Mouse (Mus musculus) adrenal gland, adult (tissue): ENCODE measurements around the gene Snai3.

Experiments
- DNase-seq, 2 experiments: peaks; one replicate each; pipeline ENCODE4 v3.0.0; 2022 to 2023; ENCODE audit warnings: low spot score in 1 of 2; ENCODE audit not compliant: inconsistent age in 2 of 2

Snai3 gene

DNA sequence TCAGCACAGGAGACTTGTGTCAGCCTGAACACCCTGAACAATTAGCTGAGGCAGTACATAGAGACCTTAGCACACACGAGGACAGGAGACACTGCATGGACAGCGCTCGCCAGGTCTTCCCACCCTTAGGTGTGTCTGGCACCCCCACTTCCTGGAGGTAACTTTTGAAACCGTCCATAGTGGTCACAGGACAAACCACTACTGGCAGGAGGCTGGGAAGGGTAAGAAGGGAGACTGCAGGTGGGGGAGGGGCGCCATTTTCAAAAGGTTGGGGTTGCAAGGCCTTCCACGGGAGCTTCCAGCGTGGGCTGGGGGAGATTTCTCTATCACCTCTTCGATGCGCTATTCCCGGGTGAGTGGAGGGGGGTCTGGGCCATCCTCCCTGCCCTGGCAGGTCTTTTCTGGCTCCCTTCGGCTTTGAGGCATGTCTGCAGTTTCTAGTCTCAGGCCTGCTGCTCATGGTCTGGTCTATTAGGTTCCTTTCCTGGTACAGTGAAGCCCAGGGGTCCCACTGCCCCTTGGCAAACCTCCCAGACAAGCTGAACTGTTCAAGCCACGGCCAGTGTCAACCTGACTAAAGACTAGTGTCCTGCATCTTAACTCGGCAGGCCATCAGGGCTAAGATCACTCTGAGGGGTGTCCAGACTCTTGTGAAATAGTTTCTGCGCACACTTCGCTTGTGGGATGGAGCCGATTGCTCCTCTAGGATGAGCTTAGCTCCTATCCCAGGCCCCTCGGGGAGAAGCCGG, 28.7 kb downstream of the Snai3 start:
- DNase-seq = no peak

DNA sequence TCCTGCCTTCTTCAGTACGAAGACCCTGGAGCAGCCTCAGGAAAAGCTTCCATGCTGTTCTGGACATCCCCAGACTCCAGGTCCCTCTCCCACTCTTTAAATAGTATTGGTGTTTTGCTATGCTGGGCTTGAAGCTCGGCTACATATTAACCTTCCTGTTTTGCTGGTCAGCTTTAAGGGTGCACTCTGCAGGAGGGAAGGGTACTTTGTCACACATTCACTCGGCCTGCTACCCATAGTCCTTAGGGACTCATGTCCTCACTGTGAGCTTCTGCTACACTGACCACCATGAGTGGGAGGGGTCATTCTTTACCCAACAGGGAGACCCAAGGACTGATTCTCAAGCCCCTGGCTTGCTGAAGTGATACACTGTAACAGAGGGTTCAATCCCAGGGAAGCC, 29.9 kb downstream of the Snai3 start:
- DNase-seq = no peak

DNA sequence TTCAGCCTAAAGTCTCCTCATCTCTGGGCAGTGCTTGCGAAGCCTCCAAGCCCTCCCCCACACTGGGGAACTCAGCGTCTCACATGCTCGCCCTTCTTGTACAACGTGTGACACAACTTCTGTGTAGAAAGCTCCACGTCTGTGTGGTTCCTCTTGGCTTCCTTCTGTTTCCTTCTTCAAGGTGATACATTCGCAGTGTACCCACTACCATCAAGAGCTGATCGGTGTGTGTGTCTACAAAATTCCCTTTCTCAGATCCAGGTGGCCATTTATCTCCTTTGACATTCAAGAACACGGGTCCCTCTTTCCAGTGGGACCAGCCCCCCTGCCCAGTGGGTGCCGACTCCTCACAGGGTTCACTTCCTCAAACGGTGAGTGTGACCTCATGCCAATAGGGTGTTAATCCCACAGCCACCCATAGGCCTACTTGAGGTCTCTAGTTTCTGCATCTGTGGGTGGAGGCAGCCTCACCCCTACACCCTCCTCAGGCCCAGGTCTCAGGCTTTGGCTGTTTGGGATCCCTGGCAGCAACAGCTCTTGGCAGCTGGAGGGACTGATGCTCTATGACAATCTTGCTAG, 30.4 kb downstream of the Snai3 start:
- no peak for DNase-seq

DNA sequence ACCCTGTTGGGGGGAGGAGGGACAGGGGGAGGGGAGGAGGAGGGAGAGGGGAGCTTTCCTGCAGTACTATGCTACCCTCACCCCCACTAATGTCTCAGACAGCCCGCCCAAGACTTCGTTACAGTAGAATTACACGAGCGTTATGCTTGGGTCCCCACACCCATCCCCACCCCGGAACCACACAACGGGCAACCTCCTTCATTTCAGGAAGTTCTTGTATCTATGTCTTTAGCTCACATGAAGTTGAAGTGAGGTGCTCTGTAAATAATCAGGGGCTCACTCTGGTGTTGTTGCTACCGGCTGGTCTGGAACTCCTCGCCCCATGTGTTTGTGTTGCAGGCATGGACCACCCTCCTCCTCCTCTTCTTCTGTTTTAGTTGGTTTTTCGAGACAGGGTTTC, 32.4 kb downstream of the Snai3 start:
- no peak for DNase-seq

DNA sequence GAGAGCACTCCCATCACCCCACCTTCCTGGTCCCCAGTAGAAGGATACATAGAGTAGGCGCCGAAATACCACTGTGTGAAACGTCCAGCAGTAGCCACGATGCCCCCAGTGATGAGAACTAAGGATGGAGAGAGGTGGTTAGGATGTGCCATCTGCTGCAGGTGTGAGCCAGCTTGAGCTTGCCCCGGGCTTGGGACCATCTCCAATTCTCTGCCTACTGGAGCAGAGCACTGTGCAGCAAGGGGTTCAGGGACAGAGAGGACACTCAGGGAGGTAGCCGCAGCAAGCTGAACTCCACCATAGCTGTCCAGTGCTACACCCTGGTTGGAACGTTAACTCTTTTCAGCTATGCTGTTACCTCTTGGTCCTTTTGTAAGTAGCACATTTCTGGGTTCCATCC, 32.9 kb downstream of the Snai3 start:
- DNase-seq = no peak

DNA sequence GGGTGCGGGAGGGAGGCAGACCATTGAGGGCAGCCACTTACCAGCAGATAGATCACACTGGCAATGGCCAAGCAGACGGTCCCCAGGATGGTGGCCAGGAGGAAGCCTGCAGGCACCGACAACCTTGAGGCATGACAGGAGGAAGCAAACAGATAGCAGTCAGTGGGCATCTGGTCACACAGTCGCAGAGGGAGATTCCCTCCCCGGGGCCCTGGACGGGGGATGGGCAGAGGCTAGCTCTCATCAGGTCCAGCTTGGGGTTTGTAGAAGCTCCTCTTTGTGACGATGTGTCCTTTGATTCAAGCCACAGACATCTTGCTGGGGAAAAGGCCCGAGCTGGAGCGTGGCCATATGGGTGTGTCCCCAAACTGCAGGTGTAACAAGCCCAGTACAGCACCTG, 34.4 kb downstream of the Snai3 start:
- no peak for DNase-seq

DNA sequence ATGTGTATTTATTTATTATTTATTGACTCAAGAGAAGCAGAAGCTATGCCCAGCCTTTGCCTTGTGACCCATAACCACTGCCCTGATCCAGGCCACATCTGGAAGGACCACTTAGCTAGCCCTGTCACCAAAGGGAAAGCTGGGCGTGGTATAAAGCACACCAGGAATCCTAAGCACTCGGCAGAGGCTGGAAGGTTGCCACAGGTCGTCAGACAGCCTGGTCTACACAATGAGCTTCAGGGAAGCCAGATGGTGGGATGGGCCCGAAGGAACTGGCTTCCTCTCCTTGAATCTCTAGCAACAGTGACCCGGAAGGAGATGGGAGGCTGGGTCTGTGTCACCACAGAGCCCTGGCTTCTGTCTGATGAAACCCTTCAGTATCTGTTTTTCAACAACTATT, 36.9 kb downstream of the Snai3 start:
- no peak for DNase-seq

DNA sequence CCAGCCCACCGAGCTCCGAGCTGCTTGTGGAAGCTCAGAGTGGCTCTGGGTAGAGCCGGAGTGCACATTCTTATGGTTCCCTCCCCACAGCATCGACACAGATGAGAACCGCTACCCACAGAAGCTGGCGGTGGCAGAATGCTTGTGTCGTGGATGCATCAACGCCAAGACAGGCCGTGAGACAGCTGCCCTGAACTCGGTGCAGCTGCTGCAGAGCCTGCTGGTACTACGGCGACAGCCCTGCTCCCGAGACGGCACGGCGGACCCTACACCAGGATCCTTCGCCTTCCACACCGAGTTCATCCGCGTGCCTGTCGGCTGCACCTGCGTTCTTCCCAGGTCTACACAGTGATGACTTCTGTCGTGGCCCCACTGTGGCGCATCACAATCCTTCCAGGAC, 37.3 kb downstream of the Snai3 start:
- no peak for DNase-seq

DNA sequence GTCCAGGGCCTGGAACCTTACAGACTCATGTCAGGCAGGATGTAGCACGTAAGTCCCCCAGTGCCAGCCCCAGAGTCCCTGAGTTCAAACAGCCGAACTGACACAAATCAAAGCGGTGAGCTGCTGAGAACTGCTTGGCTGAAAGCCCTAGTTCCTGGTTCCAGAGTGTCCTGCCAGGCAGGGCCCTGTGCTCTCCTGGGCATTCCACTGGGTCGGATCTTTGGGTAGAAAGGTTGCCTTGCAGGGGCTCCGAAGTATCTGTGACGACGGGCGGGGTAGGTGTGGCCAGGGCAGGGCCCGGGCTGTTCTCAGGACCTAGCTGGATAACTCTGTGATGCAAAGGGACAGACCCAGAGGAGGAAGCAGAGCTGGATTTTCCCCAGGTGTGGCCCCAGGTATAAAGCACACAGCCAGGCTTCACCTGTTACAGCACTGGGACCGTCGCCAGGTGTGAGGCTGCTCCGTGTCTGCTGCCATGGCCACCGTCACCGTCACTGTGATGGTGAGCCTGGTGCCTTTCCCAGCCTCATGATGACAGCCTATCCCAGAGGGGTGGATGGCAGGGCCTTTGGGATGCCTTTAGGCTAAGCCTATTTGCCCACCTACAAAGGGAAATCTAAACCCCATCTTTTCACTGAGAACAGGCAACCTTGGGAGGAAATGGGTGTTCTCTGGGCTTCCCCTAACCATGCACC, 39.0 kb downstream of the Snai3 start, which contains the start of gene Il17c:
Gene Il17c, plus strand, starts transcription at position 645 of the 695 bp plus-strand sequence.
- DNase-seq = no peak

DNA sequence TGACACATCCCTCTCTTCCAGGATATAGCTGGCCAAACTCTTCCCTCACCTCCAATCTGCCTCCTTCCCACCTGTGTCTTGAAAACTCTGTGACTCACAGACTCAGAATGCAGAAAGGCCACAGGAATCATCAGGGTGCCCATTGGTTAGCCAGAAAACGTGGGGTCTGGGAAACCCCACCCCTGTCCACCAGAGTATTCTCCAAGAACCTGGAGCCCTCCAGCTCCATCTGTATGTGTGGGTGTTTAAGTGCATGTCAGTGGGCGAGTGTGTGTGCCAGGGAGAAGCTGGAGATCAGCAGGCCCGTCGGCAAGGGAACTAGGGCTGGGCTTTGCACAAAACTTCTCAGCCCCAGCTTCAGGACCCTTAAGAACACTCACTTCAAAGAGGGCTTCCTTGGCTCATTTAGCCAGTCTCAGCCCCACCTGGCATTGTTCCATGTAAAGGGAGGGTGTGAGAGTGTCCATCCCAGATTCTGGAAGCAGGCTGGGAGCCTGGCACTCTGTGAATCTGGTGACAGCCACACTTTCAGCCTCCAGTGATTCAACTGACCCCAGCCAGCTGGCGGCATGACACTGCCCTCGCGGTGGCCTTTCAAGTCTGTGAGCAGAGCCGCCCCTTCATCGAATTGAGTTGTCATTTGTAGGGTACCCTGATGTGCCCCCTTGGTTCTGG, 40.5 kb downstream of the Snai3 start:
- no peak for DNase-seq

DNA sequence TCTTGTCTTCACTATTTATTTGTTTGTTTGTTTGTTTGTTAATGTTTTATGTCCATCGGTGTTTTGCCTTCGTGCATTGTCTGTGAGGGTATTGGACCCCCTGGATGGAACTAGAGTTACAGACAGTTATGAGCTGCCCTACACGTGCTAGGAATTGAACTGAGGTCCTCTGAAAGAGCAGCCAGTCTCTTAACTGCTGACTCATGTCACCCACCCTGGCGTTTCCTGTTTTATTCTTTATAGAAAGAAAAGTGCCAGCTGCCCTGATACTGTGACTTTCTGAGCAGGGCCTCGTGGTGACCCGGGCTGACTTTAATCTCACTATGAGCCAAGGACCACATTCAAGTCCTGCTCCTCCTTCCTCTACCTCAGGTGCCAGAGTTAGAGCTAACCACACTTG, 45.0 kb downstream of the Snai3 start:
- no peak for DNase-seq

DNA sequence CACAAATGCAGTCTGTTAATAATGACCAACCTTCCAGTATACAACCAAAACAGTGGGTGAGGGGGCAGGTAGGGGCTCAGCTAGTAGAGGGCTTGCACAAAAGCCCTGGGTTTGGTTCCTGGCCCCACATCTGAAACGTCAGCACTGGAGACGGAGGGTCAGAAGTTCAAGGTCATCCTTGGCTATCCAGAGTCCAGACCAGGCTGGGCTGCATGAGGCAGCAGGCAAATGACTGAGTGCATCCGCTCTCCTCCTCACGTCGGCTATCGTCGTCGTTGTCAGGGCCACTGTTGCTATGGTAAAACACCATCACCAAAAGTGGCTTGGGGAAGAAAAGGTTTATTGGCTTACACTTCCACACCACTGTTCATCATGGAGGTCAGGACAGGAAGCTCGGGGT, 46.2 kb downstream of the Snai3 start:
- DNase-seq = no peak

DNA sequence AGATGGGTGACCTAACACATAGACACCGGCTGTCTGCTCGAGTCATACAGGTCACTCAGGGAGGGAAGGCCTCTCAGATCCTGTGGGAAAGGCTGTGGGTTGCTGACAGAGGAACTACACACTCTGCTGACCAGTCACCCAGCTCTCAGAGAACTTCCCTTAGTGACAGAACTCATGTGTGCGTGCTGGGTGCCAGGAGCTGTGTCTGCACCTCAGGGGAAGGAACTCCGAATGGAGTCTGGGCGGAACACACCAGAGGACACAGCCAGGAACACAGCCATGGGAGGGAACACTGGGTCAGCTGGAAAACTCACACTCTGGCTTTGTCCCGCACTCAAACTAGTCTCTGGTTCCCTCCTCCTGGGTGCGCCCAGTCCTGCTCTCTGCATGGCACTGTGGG, 52.9 kb downstream of the Snai3 start:
- no peak for DNase-seq

DNA sequence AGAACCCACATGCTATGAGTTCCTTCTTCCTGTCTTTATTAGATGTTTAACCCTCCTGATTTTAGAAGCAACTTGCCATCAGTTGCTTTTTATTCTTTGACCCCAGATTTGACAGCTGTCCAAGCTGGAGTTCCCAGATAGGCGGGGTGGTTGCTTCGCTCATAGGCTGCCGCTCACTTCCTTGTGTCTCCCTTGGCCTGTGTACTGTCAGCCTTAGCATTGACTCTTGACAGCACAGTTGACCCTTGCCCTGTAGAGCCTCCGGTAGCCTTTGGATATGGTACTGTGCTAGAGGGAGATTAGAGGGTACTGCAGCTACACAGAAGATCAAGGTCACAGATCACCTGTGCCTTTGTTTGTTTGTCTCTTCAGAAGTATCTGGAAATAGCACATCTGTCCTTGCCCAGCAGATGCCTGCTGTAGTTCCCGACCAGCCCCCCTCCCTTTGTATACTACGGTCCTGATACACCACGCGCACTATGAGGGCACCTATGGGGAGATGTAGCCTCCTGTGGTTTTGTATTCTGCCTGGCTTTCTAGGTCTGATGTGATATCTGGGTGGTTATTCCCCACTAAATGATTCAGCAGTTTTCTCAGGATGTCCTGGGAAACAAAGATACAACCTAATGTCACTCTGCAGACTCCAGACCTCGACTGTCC, 55.3 kb downstream of the Snai3 start:
- no peak for DNase-seq
